Mouse (Mus musculus) heart, embryonic 12.5 days (tissue): ENCODE measurements at regions not wholly inside any gene's neighbourhood (a gene's known extent, or its start where the extent isn't known, plus 50 kb on each side); places are given as distances from the start of the nearest gene placed in this dataset.

Experiments used
- ATAC-seq: fragments of 200-750 bp; cut with Nextera tagmentation; 2 replicates; pipeline ENCODE4 v1.8.0; 2017; ENCODE audit warnings: moderate TSS enrichment, moderate library complexity; ENCODE audit not compliant: insufficient number of reproducible peaks, low FRiP score
- H3K27ac ChIP-seq: fragments of 300-500 bp; sonication (generic); 2 replicates; pipeline ENCODE4 v1.5.1; 2016; ENCODE audit warnings: mild to moderate bottlenecking, moderate library complexity; ENCODE audit not compliant: poor library complexity, severe bottlenecking
- H3K27me3 ChIP-seq: fragments of 300-500 bp; sonication (generic); replicated peaks from 2 replicates; pipeline ENCODE4 v1.6.1; 2016; ENCODE audit warnings: mild to moderate bottlenecking, moderate library complexity
- H3K36me3 ChIP-seq: fragments of 300-500 bp; sonication (generic); 2 replicates; pipeline ENCODE4 v1.6.1; 2016; ENCODE audit warnings: mild to moderate bottlenecking, moderate library complexity
- H3K4me1 ChIP-seq: fragments of 300-500 bp; sonication (generic); replicated peaks from 2 replicates; pipeline ENCODE4 v1.6.1; 2016; ENCODE audit warnings: mild to moderate bottlenecking
- H3K4me2 ChIP-seq: fragments of 300-500 bp; sonication (generic); 2 replicates; pipeline ENCODE4 v1.6.1; 2016; ENCODE audit warnings: mild to moderate bottlenecking, moderate library complexity
- H3K4me3 ChIP-seq: fragments of 300-500 bp; sonication (generic); 2 replicates; pipeline ENCODE4 v1.5.1; 2016; ENCODE audit warnings: mild to moderate bottlenecking
- H3K9ac ChIP-seq: fragments of 300-500 bp; sonication (generic); 2 replicates; pipeline ENCODE4 v1.6.1; 2016; ENCODE audit warnings: mild to moderate bottlenecking, moderate library complexity
- H3K9me3 ChIP-seq: fragments of 300-500 bp; sonication (generic); replicated peaks from 2 replicates; pipeline ENCODE4 v1.6.1; 2016; ENCODE audit warnings: mild to moderate bottlenecking, moderate library complexity
- WGBS: fragments of 180-500 bp; shearing (Covaris S2); methylation state at CpG from one replicate; pipeline ENCODE4 v1.1.7; 2016; 5-methylcytosine and 5-hydroxymethylcytosine counted together

GRCm38 (mm10) chr12:110376062-110376837 lies 70.7 kb upstream of the Ppp2r5c start:
- WGBS, result 31% methylated on average over 7 of the region's 7 CpGs

GRCm38 (mm10) chr12:110376838-110377150 lies 70.1 kb upstream of the Ppp2r5c start:
- Histone ChIP-seq H3K9me3 (no peaks in the 10 kb centered on the region), H3K27me3 (peaks cover 54% of the 10 kb centered on the region), H3K9ac (no peak overlapping the region), H3K4me2 (no peak overlapping the region), H3K27ac (no peak overlapping the region), H3K4me3 (no peak overlapping the region), H3K36me3 (no peaks in the 10 kb centered on the region), H3K4me1 (peaks cover 16% of the 10 kb centered on the region)
- WGBS, result 57% methylated on average over 4 of the region's 4 CpGs
- ATAC-seq, result no peak

More at GRCm38 (mm10) chr12:110376062-110376837, 70.7 kb upstream of the Ppp2r5c start:
- Histone ChIP-seq H3K4me1 (peaks cover 11% of the 10 kb centered on the region), H3K27me3 (peaks cover 56% of the 10 kb centered on the region), H3K4me3 (no peak overlapping the region), H3K4me2 (no peak overlapping the region), H3K36me3 (no peaks in the 10 kb centered on the region), H3K27ac (no peak overlapping the region), H3K9me3 (no peaks in the 10 kb centered on the region), H3K9ac (no peak overlapping the region)
- no peak for ATAC-seq

- no peak overlapping the region for H3K4me2 ChIP-seq
- WGBS, result 63% methylated on average over 6 of the region's 6 CpGs
- no peaks in the 10 kb centered on the region for H3K9me3 ChIP-seq
- no peak overlapping the region for H3K4me3 ChIP-seq
- no peaks in the 10 kb centered on the region for H3K36me3 ChIP-seq
- peaks cover 49% of the 10 kb centered on the region for H3K27me3 ChIP-seq
- no peak for ATAC-seq
- H3K27ac ChIP-seq, result no peak overlapping the region
- H3K9ac ChIP-seq, result no peak overlapping the region
- H3K4me1 ChIP-seq, result peaks cover 16% of the 10 kb centered on the region
These were observed 69.6 kb upstream of the Ppp2r5c start for GRCm38 (mm10) chr12:110377306-110377705.

- WGBS, result 60% methylated on average over 10 of the region's 10 CpGs
- H3K9me3 ChIP-seq, result no peaks in the 10 kb centered on the region
- H3K9ac ChIP-seq, result no peak overlapping the region
- H3K36me3 ChIP-seq, result no peaks in the 10 kb centered on the region
- H3K27me3 ChIP-seq, result peaks cover 45% of the 10 kb centered on the region
- no peak for ATAC-seq
- H3K27ac ChIP-seq, result no peak overlapping the region
- peaks cover 16% of the 10 kb centered on the region for H3K4me1 ChIP-seq
- no peak overlapping the region for H3K4me2 ChIP-seq
- no peak overlapping the region for H3K4me3 ChIP-seq
These were observed 69.2 kb upstream of the Ppp2r5c start for GRCm38 (mm10) chr12:110377734-110378133.

GRCm38 (mm10) chr12:110378302-110378701 lies 68.6 kb upstream of the Ppp2r5c start:
- no peak for ATAC-seq
- no peak overlapping the region for H3K27ac ChIP-seq
- no peak overlapping the region for H3K4me3 ChIP-seq
- H3K36me3 ChIP-seq, result no peaks in the 10 kb centered on the region
- H3K4me2 ChIP-seq, result no peak overlapping the region
- no peak overlapping the region for H3K9ac ChIP-seq
- peaks cover 39% of the 10 kb centered on the region for H3K27me3 ChIP-seq
- no peaks in the 10 kb centered on the region for H3K9me3 ChIP-seq
- peaks cover 15% of the 10 kb centered on the region for H3K4me1 ChIP-seq
- 71% methylated on average over 5 of the region's 5 CpGs for WGBS

GRCm38 (mm10) chr12:110379721-110380120 lies 67.2 kb upstream of the Ppp2r5c start:
- Histone ChIP-seq H3K27ac (no peak overlapping the region), H3K27me3 (peaks cover 27% of the 10 kb centered on the region), H3K4me1 (peaks cover 12% of the 10 kb centered on the region), H3K9ac (no peak overlapping the region), H3K4me2 (no peak overlapping the region), H3K4me3 (no peak overlapping the region), H3K36me3 (no peaks in the 10 kb centered on the region), H3K9me3 (no peaks in the 10 kb centered on the region)
- no peak for ATAC-seq
- 75% methylated on average over 12 of the region's 12 CpGs for WGBS

GRCm38 (mm10) chr12:110380831-110381750 lies 65.8 kb upstream of the Ppp2r5c start:
- WGBS, result 45% methylated on average over 25 of the region's 25 CpGs
- Histone ChIP-seq H3K9me3 (no peaks in the 10 kb centered on the region), H3K4me2 (peak overlapping the region; percentile 42), H3K4me3 (no peak overlapping the region), H3K4me1 (peaks cover 8% of the 10 kb centered on the region), H3K27me3 (peaks cover 18% of the 10 kb centered on the region), H3K27ac (no peak overlapping the region), H3K36me3 (no peaks in the 10 kb centered on the region), H3K9ac (no peak overlapping the region)
- ATAC-seq, result peak; percentile 66; the same call in 1 of the 2 replicates

GRCm38 (mm10) chr12:110385031-110385430 lies 61.9 kb upstream of the Ppp2r5c start:
- no peak overlapping the region for H3K9ac ChIP-seq
- peaks cover 8% of the 10 kb centered on the region for H3K4me1 ChIP-seq
- 77% methylated on average over 20 of the region's 20 CpGs for WGBS
- no peaks in the 10 kb centered on the region for H3K27me3 ChIP-seq
- no peak overlapping the region for H3K27ac ChIP-seq
- no peaks in the 10 kb centered on the region for H3K9me3 ChIP-seq
- no peak overlapping the region for H3K4me3 ChIP-seq
- ATAC-seq, result no peak
- no peaks in the 10 kb centered on the region for H3K36me3 ChIP-seq
- no peak overlapping the region for H3K4me2 ChIP-seq

GRCm38 (mm10) chr12:110385801-110386599 lies 60.9 kb upstream of the Ppp2r5c start:
- no peak overlapping the region for H3K4me3 ChIP-seq
- WGBS, result 79% methylated on average over 20 of the region's 20 CpGs
- no peak overlapping the region for H3K27ac ChIP-seq
- no peak for ATAC-seq
- H3K9ac ChIP-seq, result no peak overlapping the region
- H3K4me1 ChIP-seq, result peaks cover 7% of the 10 kb centered on the region
- H3K9me3 ChIP-seq, result no peaks in the 10 kb centered on the region
- H3K4me2 ChIP-seq, result no peak overlapping the region
- H3K27me3 ChIP-seq, result no peaks in the 10 kb centered on the region
- no peaks in the 10 kb centered on the region for H3K36me3 ChIP-seq

GRCm38 (mm10) chr12:110387056-110387455 lies 59.9 kb upstream of the Ppp2r5c start:
- H3K4me1 ChIP-seq, result no peaks in the 10 kb centered on the region
- 87% methylated on average over 11 of the region's 11 CpGs for whole genome bisulfite sequencing
- H3K36me3 ChIP-seq, result no peaks in the 10 kb centered on the region
- no peaks in the 10 kb centered on the region for H3K27me3 ChIP-seq
- ATAC-seq, result no peak
- no peak overlapping the region for H3K4me3 ChIP-seq
- H3K9me3 ChIP-seq, result no peaks in the 10 kb centered on the region
- H3K27ac ChIP-seq, result no peak overlapping the region
- H3K9ac ChIP-seq, result no peak overlapping the region
- H3K4me2 ChIP-seq, result no peak overlapping the region

- Histone ChIP-seq H3K36me3 (no peaks in the 10 kb centered on the region), H3K4me3 (no peak overlapping the region), H3K9ac (no peak overlapping the region), H3K27ac (no peak overlapping the region), H3K4me1 (no peaks in the 10 kb centered on the region), H3K9me3 (no peaks in the 10 kb centered on the region), H3K27me3 (no peaks in the 10 kb centered on the region), H3K4me2 (no peak overlapping the region)
- 77% methylated on average over 4 of the region's 4 CpGs for WGBS
- no peak for ATAC-seq
These were observed 59.4 kb upstream of the Ppp2r5c start for GRCm38 (mm10) chr12:110387567-110387966.
